Mouse (Mus musculus): ENCODE results near the gene Gja5. TPM values are rescaled to one million over a fixed set of nuclear protein-coding genes. Genes with fewer than 3 reads are reported as not detected.

Gene Gja5
- polyA plus RNA-seq, 1 experiment: 1.8 TPM

DNA sequence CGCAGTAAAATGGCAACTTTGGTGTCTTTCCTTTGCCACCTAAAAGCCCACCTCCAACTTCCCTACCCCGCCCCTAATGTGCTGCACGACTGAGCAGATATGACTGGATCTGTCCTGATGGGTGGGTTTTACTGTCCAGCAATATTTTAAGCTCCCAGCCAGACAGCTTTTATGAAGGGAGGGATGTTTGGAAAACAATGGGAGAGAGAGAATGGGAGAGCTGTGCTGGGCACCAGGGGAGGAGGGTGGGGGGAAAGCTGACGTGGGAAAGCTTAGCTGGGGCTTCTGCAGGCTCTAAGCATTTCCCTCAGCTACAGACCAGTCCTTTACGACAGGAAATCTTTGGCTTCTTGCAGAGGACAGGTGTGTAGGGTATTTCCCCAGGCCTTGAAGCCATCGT is 21.4 kb downstream of the Gja5 start, which contains the start of gene Gja8:
Gene Gja8, minus strand, starts transcription at position 101 of the 400 bp plus-strand sequence.
- WGBS: 47% methylated on average over 6 of the region's 6 CpGs
- no peak for DNase-seq (ENCODE audit: low read depth, low spot score)

GRCm38 (mm10) chr3:96931261-96931681 is 26.8 kb downstream of the Gja5 start:
- no peak for DNase-seq (ENCODE audit: low read depth, low spot score)
- 38% methylated on average over 5 of the region's 5 CpGs for WGBS

DNA sequence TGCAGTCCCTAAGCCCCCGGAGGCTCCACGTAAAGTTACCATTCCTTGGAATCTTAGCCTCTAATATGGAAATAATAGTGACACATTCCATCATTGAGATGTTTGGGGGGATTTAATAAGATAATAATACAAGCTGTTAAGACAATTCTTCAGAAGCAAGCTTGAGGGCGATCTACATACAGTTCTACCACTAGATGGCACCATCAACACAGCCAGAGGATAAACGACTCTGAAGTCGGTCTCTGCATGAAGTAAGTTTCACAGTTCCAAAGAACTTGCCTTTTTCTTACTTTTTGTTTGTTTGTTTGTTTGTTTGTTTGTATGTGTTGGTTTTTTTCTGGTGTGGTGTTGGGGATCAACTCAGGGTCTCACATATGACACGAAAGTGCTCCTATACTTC is 31.7 kb downstream of the Gja5 start:
- 10% methylated on average over 6 of the region's 6 CpGs for WGBS
- DNase-seq (ENCODE audit: low read depth, low spot score): peak; percentile 29

GRCm38 (mm10) chr3:96937606-96938005 is 33.1 kb downstream of the Gja5 start:
- no peak for DNase-seq (ENCODE audit: low read depth, low spot score)
- WGBS: 24% methylated on average over 5 of the region's 5 CpGs

DNA sequence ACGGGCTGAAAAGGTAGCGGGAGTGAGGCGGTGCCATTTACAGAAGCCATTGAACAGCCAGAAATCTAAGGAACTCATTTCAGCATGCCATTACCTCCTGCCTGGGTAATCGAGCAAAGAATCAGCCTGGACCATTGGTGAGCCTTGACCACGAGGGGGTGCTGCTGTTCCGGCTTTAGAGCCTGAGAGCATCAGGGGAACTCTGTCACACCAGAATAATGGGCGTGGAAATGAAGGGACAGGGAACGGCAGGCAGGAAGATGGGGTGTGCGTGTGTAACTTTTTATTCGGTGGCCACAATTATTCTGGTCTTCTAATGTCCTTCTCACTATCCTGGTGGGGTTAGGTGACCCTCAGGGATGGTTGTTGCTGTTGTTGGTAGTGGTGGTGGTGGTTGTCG is 34.2 kb downstream of the Gja5 start:
- peak; percentile 66 for DNase-seq (ENCODE audit: low read depth, low spot score)
- 13% methylated on average over 11 of the region's 11 CpGs for WGBS

GRCm38 (mm10) chr3:96942706-96943105 is 38.2 kb downstream of the Gja5 start:
- 83% methylated on average over 2 of the region's 2 CpGs for WGBS
- DNase-seq (ENCODE audit: low read depth, low spot score): no peak

- 25% methylated on average over 14 of the region's 14 CpGs for WGBS
- DNase-seq (ENCODE audit: low read depth, low spot score): no peak
These were observed 49.2 kb downstream of the Gja5 start for GRCm38 (mm10) chr3:96953489-96954233.

- WGBS: 42% methylated on average over 8 of the region's 8 CpGs
- no peak for DNase-seq (ENCODE audit: low read depth, low spot score)
These were observed 56.1 kb downstream of the Gja5 start for GRCm38 (mm10) chr3:96960597-96960996.

GRCm38 (mm10) chr3:96963088-96964034 is 58.9 kb downstream of the Gja5 start:
- 67% methylated on average over 12 of the region's 12 CpGs for WGBS
- no peak for DNase-seq (ENCODE audit: low read depth, low spot score)

- no peak for DNase-seq (ENCODE audit: low read depth, low spot score)
- 40% methylated on average over 7 of the region's 7 CpGs for WGBS
These were observed 66.5 kb downstream of the Gja5 start for GRCm38 (mm10) chr3:96970986-96971385.

GRCm38 (mm10) chr3:96974467-96974866 is 70.0 kb downstream of the Gja5 start:
- DNase-seq (ENCODE audit: low read depth, low spot score): no peak
- 67% methylated on average over 7 of the region's 7 CpGs for WGBS

- WGBS: 83% methylated on average over 10 of the region's 10 CpGs
- no peak for DNase-seq (ENCODE audit: low read depth, low spot score)
These were observed 71.1 kb downstream of the Gja5 start for GRCm38 (mm10) chr3:96975628-96976027.

DNA sequence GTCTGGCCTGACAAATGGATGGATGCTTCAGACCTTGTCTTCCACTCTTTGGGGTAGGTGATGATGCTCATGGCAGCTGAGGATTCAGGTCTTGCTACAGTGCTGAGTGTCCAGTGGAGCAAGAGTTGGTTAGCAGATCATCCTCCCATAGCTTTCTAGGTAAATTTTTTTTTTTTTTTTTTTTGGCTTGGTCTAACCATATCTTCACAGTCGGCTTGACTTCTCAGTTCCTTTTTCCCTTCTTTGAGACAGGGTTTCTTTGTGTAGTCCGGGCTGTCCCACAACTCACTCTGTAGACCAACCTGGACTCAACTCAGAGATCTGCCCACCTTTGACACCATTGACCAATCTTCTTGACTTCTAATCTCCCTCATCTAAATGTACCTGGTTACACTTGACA is 73.0 kb downstream of the Gja5 start:
- DNase-seq (ENCODE audit: low read depth, low spot score): no peak
- 89% methylated on average over 2 of the region's 2 CpGs for WGBS

DNA sequence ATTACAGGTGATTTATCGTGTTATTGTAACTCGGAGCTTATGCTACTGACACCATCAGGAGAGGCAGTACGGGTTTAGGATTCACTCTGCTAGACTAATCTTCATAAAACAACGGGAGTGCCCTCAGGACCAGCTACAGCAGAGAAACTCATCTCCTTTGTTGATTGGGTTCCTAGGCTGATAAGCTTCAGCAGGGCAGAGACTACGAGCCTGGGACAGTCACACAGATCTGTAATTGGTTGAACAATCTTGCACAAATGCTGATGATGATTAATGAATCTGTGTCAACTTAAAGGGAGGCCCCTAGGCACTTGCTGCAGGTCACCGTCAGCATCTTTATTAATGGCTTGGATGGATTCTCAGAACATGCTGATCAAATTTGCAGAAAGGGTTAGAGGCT is 74.0 kb downstream of the Gja5 start:
- no peak for DNase-seq (ENCODE audit: low read depth, low spot score)
- 57% methylated on average over 6 of the region's 6 CpGs for WGBS

GRCm38 (mm10) chr3:96979020-96979419 is 74.5 kb downstream of the Gja5 start:
- whole genome bisulfite sequencing: 90% methylated on average over 3 of the region's 3 CpGs
- DNase-seq (ENCODE audit: low read depth, low spot score): no peak

DNA sequence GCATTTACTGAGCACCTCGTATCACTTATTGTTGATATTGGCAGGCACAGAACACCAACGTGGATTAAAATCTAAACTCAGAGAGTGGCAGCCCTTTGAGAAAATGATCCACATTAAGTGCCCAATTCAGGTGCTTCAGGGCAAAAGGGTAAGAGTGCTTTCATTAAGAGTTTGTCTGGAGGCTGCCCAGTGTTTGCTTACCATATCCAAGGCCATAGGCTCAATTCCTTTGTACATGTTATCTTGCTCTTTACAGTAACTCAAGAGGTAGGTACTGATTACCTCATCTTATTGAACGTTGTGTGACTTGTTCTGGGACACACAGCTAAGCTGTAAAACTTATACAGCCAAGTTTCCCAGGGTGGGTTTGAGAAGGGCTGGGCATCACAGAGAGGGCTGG is 77.3 kb downstream of the Gja5 start:
- WGBS: 21% methylated on average over 3 of the region's 3 CpGs
- no peak for DNase-seq (ENCODE audit: low read depth, low spot score)

DNA sequence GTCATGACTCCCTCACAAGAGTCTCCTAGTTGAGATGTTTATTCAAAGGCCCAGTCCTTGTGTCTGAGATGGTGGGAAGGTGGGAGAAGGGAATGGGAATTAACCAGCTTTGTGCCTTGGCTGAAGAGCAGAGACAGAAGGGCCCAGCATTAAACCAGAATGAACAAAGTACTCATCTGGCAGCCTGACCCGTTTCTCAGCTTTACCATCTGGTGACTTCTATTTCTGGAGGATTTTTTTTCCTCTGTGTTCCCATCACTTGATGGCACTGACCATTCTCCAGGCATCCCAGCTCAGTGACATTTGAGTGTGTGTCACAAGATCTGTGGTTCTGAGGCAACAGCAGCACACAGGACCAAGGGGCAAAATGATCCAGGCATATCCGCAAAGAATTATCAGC is 78.2 kb downstream of the Gja5 start:
- WGBS: 90% methylated on average over 2 of the region's 2 CpGs
- no peak for DNase-seq (ENCODE audit: low read depth, low spot score)

DNA sequence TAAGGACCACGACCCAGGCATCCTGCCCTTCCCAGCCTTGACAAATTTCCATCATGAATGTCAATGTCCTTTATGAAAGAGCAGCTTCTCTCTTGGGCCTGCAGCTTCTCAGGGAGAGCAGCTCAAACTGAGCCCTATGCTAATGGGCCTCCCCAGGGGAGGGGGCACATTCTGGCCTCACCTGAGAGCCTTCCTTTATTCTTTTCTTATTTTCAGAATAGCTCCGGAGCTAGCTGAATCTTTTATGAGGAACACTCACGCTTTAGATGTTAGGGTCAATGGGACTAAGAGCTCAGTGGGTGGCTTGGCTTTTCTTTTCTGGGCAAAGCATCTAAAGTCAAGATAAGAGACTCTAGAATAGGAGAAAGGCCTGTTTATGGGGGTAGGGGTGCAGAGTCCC is 88.0 kb downstream of the Gja5 start:
- DNase-seq (ENCODE audit: low read depth, low spot score): no peak

GRCm38 (mm10) chr3:96997770-96998169 is 93.3 kb downstream of the Gja5 start:
- DNase-seq (ENCODE audit: low read depth, low spot score): no peak
- 30% methylated on average over 6 of the region's 6 CpGs for WGBS

More for the DNA sequence above, 88.0 kb downstream of the Gja5 start:
- 62% methylated on average over 3 of the region's 3 CpGs for WGBS

DNA sequence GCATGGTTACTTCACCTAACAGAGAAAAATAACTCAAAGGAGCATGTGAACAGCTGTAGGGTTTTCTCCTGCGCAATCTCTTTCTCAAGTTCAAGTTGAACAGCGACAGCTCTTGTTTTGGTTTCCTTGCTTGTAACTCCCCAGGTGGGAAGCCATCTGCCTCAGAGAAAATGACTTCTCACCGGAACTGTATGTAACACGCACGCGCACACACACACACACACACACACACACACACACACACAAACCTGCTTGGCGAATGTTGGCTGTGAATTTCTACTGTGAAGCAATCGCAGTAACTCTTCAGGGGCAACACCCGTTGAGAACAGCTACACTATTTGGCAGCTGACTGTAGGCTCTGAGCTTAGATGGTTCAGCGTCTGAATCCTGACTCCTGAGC is 98.6 kb downstream of the Gja5 start:
- 94% methylated on average over 10 of the region's 10 CpGs for WGBS

GRCm38 (mm10) chr3:97004509-97004908 is 100.0 kb downstream of the Gja5 start:
- 48% methylated on average over 4 of the region's 4 CpGs for WGBS
- no peak for DNase-seq (ENCODE audit: low read depth, low spot score)

More for the DNA sequence above, 98.6 kb downstream of the Gja5 start:
- no peak for DNase-seq (ENCODE audit: low read depth, low spot score)
